Mouse (Mus musculus) ES-E14 (cell line): Measurements from ENCODE around the gene Mrpl54.

Experiments
- CHD2 ChIP-seq: IDR thresholded peaks from 2 replicates; pipeline ENCODE4 v1.6.1; 2014; ENCODE audit warnings: mild to moderate bottlenecking, low read depth, low read length, inconsistent platforms
- HCFC1 ChIP-seq: IDR thresholded peaks from 2 replicates; pipeline ENCODE4 v1.6.1; 2012; ENCODE audit warnings: low read length, inconsistent platforms, borderline replicate concordance; ENCODE audit not compliant: insufficient read depth

- TF ChIP-seq HCFC1 (no peak), CHD2 (no peak)
These were observed 39.5 kb upstream of the Mrpl54 start for GRCm38 (mm10) chr10:81306173-81306668.
